Mouse (Mus musculus) monocyte, adult 5-6 weeks (primary cell): ENCODE results near the gene Gm20894. TPM values are rescaled to one million over a fixed set of nuclear protein-coding genes. Genes with fewer than 3 reads are reported as not detected.
"Not testable (repeated sequence)": the region's sequence is repeated elsewhere in the genome, so short reads cannot be mapped to it uniquely, and the experiment has no call there.

ENCODE experiments used
- ATAC-seq: fragments of 153-309, 156-312 bp; replicated peaks from 2 replicates; pipeline ENCODE4 v1.8.0; 2017; ENCODE audit warnings: mild to moderate bottlenecking; ENCODE audit not compliant: low TSS enrichment, insufficient number of reproducible peaks, severe bottlenecking, poor library complexity, low FRiP score
- total RNA-seq: library from RNA; stranded (forward); fragments of 200-1000, 200-491, 200-594 nt; gene quantifications from 3 replicates; pipeline ENCODE4 v1.2.3, GENCODE M21; 2017

Gene Gm20894
- not detected in 3 replicates for total RNA-seq

- ATAC-seq, result not testable (repeated sequence)
These were observed at the start of gene Gm20894 for GRCm38 (mm10) chrY:28271412-28271811. Gene Gm20894 (minus strand): TSS chrY:28271512.
